Mouse (Mus musculus): ENCODE measurements around the gene Mt2. TPM values are rescaled to one million over a fixed set of nuclear protein-coding genes. Genes with fewer than 3 reads are reported as not detected.
A peak's percentile ranks its signal among the peaks of the same experiment; 100 is the strongest.

The Mt2 gene
- polyA plus RNA-seq, 1 experiment from 2014 or later: 681 TPM

DNA sequence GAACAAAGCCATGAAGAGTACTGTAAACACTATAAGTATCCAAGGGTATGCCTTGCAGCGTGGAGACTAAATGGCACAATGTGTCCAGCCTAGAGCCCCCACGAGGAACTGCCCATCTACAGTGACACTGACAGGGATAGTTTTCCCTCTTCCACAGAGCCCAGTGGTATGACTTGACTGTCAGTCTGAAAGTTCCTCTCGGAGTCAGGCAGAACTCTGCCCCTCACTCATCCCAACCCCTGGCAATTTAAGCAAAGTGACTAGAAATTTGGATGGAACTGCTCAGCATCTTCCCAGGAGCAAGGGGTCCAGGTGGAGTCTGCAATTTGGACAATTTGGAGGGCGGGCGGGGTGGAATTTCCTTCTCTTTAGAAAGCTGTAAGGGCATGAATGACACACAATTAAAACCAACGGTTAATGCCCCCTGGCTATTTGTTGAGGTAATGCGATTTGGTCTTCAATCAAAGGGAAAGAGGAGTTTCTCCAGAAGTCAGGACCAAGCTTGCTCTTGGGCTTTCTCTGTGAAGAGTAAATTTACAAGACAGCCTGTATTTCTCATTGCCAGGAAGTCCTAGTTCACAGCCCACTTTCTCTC is 2.3 kb downstream of the Mt2 start:
- WGBS: 39% methylated on average over 7 of the region's 7 CpGs
- TF ChIP-seq CTCF (IDR thresholded peaks at IDR 0.05; ENCODE audit: low read depth) (peak; percentile 55), EP300 (optimal IDR thresholded peaks at IDR 0.05) (no peak)
- H3K9ac ChIP-seq (ENCODE audit: low read length): no peak overlapping the region
- no peaks in the 10 kb centered on the region for H3K9me3 ChIP-seq (ENCODE audit: control insufficient read depth, low read length)
- no peaks in the 10 kb centered on the region for H3K36me3 ChIP-seq (ENCODE audit: control insufficient read depth, insufficient read depth, low read length)
- H3K4me2 ChIP-seq (replicated peaks; ENCODE audit: low read depth): no peak overlapping the region
- peak; percentile 41 for DNase-seq (ENCODE audit: low spot score)
- H3K4me1 ChIP-seq (replicated peaks; ENCODE audit: control insufficient read depth, insufficient read depth): peaks cover 5% of the 10 kb centered on the region
- 0 out of 2 replicates have a peak, but pooled peaks cover 2% of the 10 kb centered on the region for H3K27me3 ChIP-seq (ENCODE audit: control insufficient read depth, insufficient read depth, low read length)
- H3K27ac ChIP-seq (replicated peaks): peak overlapping the region; percentile 24; the same call in 1 of the 2 replicates
- H3K4me3 ChIP-seq (ENCODE audit: low read depth, low read length): no peak overlapping the region
- ATAC-seq (ENCODE audit: low FRiP score, low TSS enrichment): no peak

GRCm38 (mm10) chr8:94177716-94178390 is 5.4 kb downstream of the Mt2 start:
- DNase-seq (ENCODE audit: low spot score) (no peak), ATAC-seq (ENCODE audit: low FRiP score, low TSS enrichment) (no peak)
- H3K4me1 ChIP-seq (replicated peaks; ENCODE audit: control insufficient read depth, insufficient read depth): 0 out of 2 replicates have a peak, but pooled peaks cover 3% of the 10 kb centered on the region
- no peaks in the 10 kb centered on the region for H3K9me3 ChIP-seq (ENCODE audit: control insufficient read depth, low read length)
- no peak overlapping the region for H3K9ac ChIP-seq (ENCODE audit: low read length)
- no peaks in the 10 kb centered on the region; the same call in 1 of the 2 replicates for H3K27me3 ChIP-seq (ENCODE audit: control insufficient read depth, insufficient read depth, low read length)
- H3K36me3 ChIP-seq (ENCODE audit: control insufficient read depth, insufficient read depth, low read length): no peaks in the 10 kb centered on the region
- no peak overlapping the region for H3K4me3 ChIP-seq (ENCODE audit: low read depth, low read length)
- H3K4me2 ChIP-seq (replicated peaks; ENCODE audit: low read depth): peak overlapping the region; percentile 60; the same call in 1 of the 2 replicates
- TF ChIP-seq CTCF (IDR thresholded peaks at IDR 0.05; ENCODE audit: low read depth): no peak
- no peak for TF ChIP-seq EP300 (optimal IDR thresholded peaks at IDR 0.05)
- peak overlapping the region; percentile 85 for H3K27ac ChIP-seq (replicated peaks)
- 69% methylated on average over 7 of the region's 7 CpGs for WGBS

GRCm38 (mm10) chr8:94178857-94179712 is 6.6 kb downstream of the Mt2 start, which contains the start of gene Mt1:
Gene Mt1, plus strand, starts transcription at chr8:94179082.
- peaks cover 3% of the 10 kb centered on the region; the same call in 1 of the 2 replicates for H3K4me1 ChIP-seq (replicated peaks; ENCODE audit: control insufficient read depth, insufficient read depth)
- no peak for TF ChIP-seq EP300 (optimal IDR thresholded peaks at IDR 0.05)
- TF ChIP-seq CTCF (IDR thresholded peaks at IDR 0.05; ENCODE audit: low read depth): no peak; the same call in 1 of the 2 replicates
- WGBS: under 1% methylated on average over 50 of the region's 50 CpGs
- no peaks in the 10 kb centered on the region for H3K36me3 ChIP-seq (ENCODE audit: control insufficient read depth, insufficient read depth, low read length)
- H3K27me3 ChIP-seq (ENCODE audit: control insufficient read depth, insufficient read depth, low read length): no peaks in the 10 kb centered on the region; the same call in 1 of the 2 replicates
- no peaks in the 10 kb centered on the region for H3K9me3 ChIP-seq (ENCODE audit: control insufficient read depth, low read length)
- peak within 1 kb of the TSS; percentile 60 for H3K4me2 ChIP-seq (replicated peaks; ENCODE audit: low read depth)
- ATAC-seq (ENCODE audit: low FRiP score, low TSS enrichment) (peak; percentile 91), DNase-seq (ENCODE audit: low spot score) (peak; percentile 99)
- peak within 1 kb of the TSS; percentile 54 for H3K4me3 ChIP-seq (ENCODE audit: low read depth, low read length)
- peak within 1 kb of the TSS; percentile 73 for H3K9ac ChIP-seq (ENCODE audit: low read length)
- peak within 1 kb of the TSS; percentile 90 for H3K27ac ChIP-seq (replicated peaks)

- DNase-seq (ENCODE audit: low spot score) (peak; percentile 67), ATAC-seq (ENCODE audit: low FRiP score, low TSS enrichment) (no peak)
- Histone ChIP-seq H3K9ac (ENCODE audit: low read length) (peak overlapping the region; percentile 73), H3K27ac (replicated peaks) (peak overlapping the region; percentile 90), H3K36me3 (ENCODE audit: control insufficient read depth, insufficient read depth, low read length) (no peaks in the 10 kb centered on the region), H3K27me3 (ENCODE audit: control insufficient read depth, insufficient read depth, low read length) (no peaks in the 10 kb centered on the region; the same call in 1 of the 2 replicates), H3K4me3 (ENCODE audit: low read depth, low read length) (peak overlapping the region; percentile 54), H3K4me2 (replicated peaks; ENCODE audit: low read depth) (peak overlapping the region; percentile 60), H3K4me1 (replicated peaks; ENCODE audit: control insufficient read depth, insufficient read depth) (peaks cover 3% of the 10 kb centered on the region; the same call in 1 of the 2 replicates), H3K9me3 (ENCODE audit: control insufficient read depth, low read length) (no peaks in the 10 kb centered on the region)
- WGBS: 4% methylated on average over 25 of the region's 25 CpGs
- TF ChIP-seq CTCF (IDR thresholded peaks at IDR 0.05; ENCODE audit: low read depth): no peak
Observed at GRCm38 (mm10) chr8:94179713-94180560, 7.5 kb downstream of the Mt2 start.

- no peaks in the 10 kb centered on the region for H3K36me3 ChIP-seq (ENCODE audit: control insufficient read depth, insufficient read depth, low read length)
- H3K27me3 ChIP-seq (ENCODE audit: control insufficient read depth, insufficient read depth, low read length): no peaks in the 10 kb centered on the region; the same call in 1 of the 2 replicates
- 68% methylated on average over 1 of the region's 1 CpGs for WGBS
- H3K27ac ChIP-seq (replicated peaks): peak overlapping the region; percentile 90
- H3K4me3 ChIP-seq (ENCODE audit: low read depth, low read length): peak overlapping the region; percentile 54
- H3K4me2 ChIP-seq (replicated peaks; ENCODE audit: low read depth): peak overlapping the region; percentile 60
- peak overlapping the region; percentile 73 for H3K9ac ChIP-seq (ENCODE audit: low read length)
- ATAC-seq (ENCODE audit: low FRiP score, low TSS enrichment): no peak
- H3K4me1 ChIP-seq (replicated peaks; ENCODE audit: control insufficient read depth, insufficient read depth): peaks cover 3% of the 10 kb centered on the region; the same call in 1 of the 2 replicates
- peak; percentile 26 for DNase-seq (ENCODE audit: low spot score)
- H3K9me3 ChIP-seq (ENCODE audit: control insufficient read depth, low read length): no peaks in the 10 kb centered on the region
- no peak for TF ChIP-seq CTCF (IDR thresholded peaks at IDR 0.05; ENCODE audit: low read depth)
- TF ChIP-seq EP300 (optimal IDR thresholded peaks at IDR 0.05): no peak
Observed at GRCm38 (mm10) chr8:94180561-94180908, 8.1 kb downstream of the Mt2 start.
